Mouse (Mus musculus): Measurements from ENCODE around the gene Xpo1. TPM values are rescaled to one million over a fixed set of nuclear protein-coding genes. Genes with fewer than 3 reads are reported as not detected.
"Not testable (repeated sequence)": the region's sequence is repeated elsewhere in the genome, so short reads cannot be mapped to it uniquely, and the experiment has no call there.

Xpo1 gene
- polyA plus RNA-seq, 1 experiment from 2014 or later, result 116 TPM

GRCm38 (mm10) chr11:23275780-23276179, 19.9 kb downstream of the Xpo1 start:
- ATAC-seq (replicated peaks; ENCODE audit: low FRiP score, low TSS enrichment, low read depth) (no peak), DNase-seq (ENCODE audit: low spot score) (no peak)
- Histone ChIP-seq H3K9ac (ENCODE audit: low read length) (no peak overlapping the region), H3K4me1 (replicated peaks; ENCODE audit: control insufficient read depth, insufficient read depth, low read length) (no peaks in the 10 kb centered on the region), H3K9me3 (ENCODE audit: control insufficient read depth, low read length) (no peaks in the 10 kb centered on the region), H3K36me3 (ENCODE audit: control insufficient read depth, insufficient read depth, low read length) (peaks cover 97% of the 10 kb centered on the region), H3K27me3 (replicated peaks; ENCODE audit: control insufficient read depth, insufficient read depth, low read length) (no peaks in the 10 kb centered on the region), H3K27ac (ENCODE audit: low read depth) (no peak overlapping the region), H3K4me3 (ENCODE audit: low read depth, low read length) (no peak overlapping the region), H3K4me2 (ENCODE audit: low read length) (no peak overlapping the region)
- WGBS, result 76% methylated on average over 3 of the region's 3 CpGs

- Histone ChIP-seq H3K27ac (ENCODE audit: low read depth) (no peak overlapping the region), H3K4me1 (replicated peaks; ENCODE audit: control insufficient read depth, insufficient read depth, low read length) (no peaks in the 10 kb centered on the region), H3K4me2 (ENCODE audit: low read length) (no peak overlapping the region), H3K9me3 (ENCODE audit: control insufficient read depth, low read length) (no peaks in the 10 kb centered on the region), H3K9ac (ENCODE audit: low read length) (no peak overlapping the region), H3K27me3 (replicated peaks; ENCODE audit: control insufficient read depth, insufficient read depth, low read length) (no peaks in the 10 kb centered on the region), H3K36me3 (ENCODE audit: control insufficient read depth, insufficient read depth, low read length) (peaks cover 98% of the 10 kb centered on the region), H3K4me3 (ENCODE audit: low read depth, low read length) (no peak overlapping the region)
- 93% methylated on average over 4 of the region's 4 CpGs for WGBS
- ATAC-seq (replicated peaks; ENCODE audit: low FRiP score, low TSS enrichment, low read depth), result no peak
- no peak for DNase-seq (ENCODE audit: low spot score)
Measured at GRCm38 (mm10) chr11:23284469-23284868, 28.6 kb downstream of the Xpo1 start.

GRCm38 (mm10) chr11:23288866-23289265, 33.0 kb downstream of the Xpo1 start:
- H3K27me3 ChIP-seq (replicated peaks; ENCODE audit: control insufficient read depth, insufficient read depth, low read length); DNase-seq (ENCODE audit: low spot score); H3K27ac ChIP-seq (ENCODE audit: low read depth); H3K4me3 ChIP-seq (ENCODE audit: low read depth, low read length); H3K4me1 ChIP-seq (replicated peaks; ENCODE audit: control insufficient read depth, insufficient read depth, low read length); ATAC-seq (replicated peaks; ENCODE audit: low FRiP score, low TSS enrichment, low read depth); H3K4me2 ChIP-seq (ENCODE audit: low read length); H3K9me3 ChIP-seq (ENCODE audit: control insufficient read depth, low read length); H3K9ac ChIP-seq (ENCODE audit: low read length): not testable (repeated sequence)
- H3K36me3 ChIP-seq (ENCODE audit: control insufficient read depth, insufficient read depth, low read length), result peaks cover 99% of the 10 kb centered on the region
- WGBS, result 78% methylated on average over 4 of the region's 4 CpGs

GRCm38 (mm10) chr11:23297379-23297778, 41.5 kb downstream of the Xpo1 start:
- no peak overlapping the region for H3K9ac ChIP-seq (ENCODE audit: low read length)
- H3K4me2 ChIP-seq (ENCODE audit: low read length), result no peak overlapping the region
- H3K27ac ChIP-seq (ENCODE audit: low read depth), result no peak overlapping the region
- H3K4me3 ChIP-seq (ENCODE audit: low read depth, low read length), result no peak overlapping the region
- peaks cover 60% of the 10 kb centered on the region for H3K36me3 ChIP-seq (ENCODE audit: control insufficient read depth, insufficient read depth, low read length)
- H3K27me3 ChIP-seq (replicated peaks; ENCODE audit: control insufficient read depth, insufficient read depth, low read length), result no peaks in the 10 kb centered on the region
- DNase-seq (ENCODE audit: low spot score) (no peak), ATAC-seq (replicated peaks; ENCODE audit: low FRiP score, low TSS enrichment, low read depth) (no peak)
- no peaks in the 10 kb centered on the region for H3K9me3 ChIP-seq (ENCODE audit: control insufficient read depth, low read length)
- WGBS, result 98% methylated on average over 2 of the region's 2 CpGs
- H3K4me1 ChIP-seq (replicated peaks; ENCODE audit: control insufficient read depth, insufficient read depth, low read length), result no peaks in the 10 kb centered on the region

GRCm38 (mm10) chr11:23298301-23298700, 42.5 kb downstream of the Xpo1 start:
- Histone ChIP-seq H3K9me3 (ENCODE audit: control insufficient read depth, low read length) (no peaks in the 10 kb centered on the region), H3K4me1 (replicated peaks; ENCODE audit: control insufficient read depth, insufficient read depth, low read length) (no peaks in the 10 kb centered on the region), H3K9ac (ENCODE audit: low read length) (no peak overlapping the region), H3K4me3 (ENCODE audit: low read depth, low read length) (no peak overlapping the region), H3K27ac (ENCODE audit: low read depth) (no peak overlapping the region), H3K27me3 (replicated peaks; ENCODE audit: control insufficient read depth, insufficient read depth, low read length) (no peaks in the 10 kb centered on the region), H3K4me2 (ENCODE audit: low read length) (no peak overlapping the region), H3K36me3 (ENCODE audit: control insufficient read depth, insufficient read depth, low read length) (peaks cover 51% of the 10 kb centered on the region)
- WGBS, result 86% methylated on average over 2 of the region's 2 CpGs
- ATAC-seq (replicated peaks; ENCODE audit: low FRiP score, low TSS enrichment, low read depth) (no peak), DNase-seq (ENCODE audit: low spot score) (no peak)

GRCm38 (mm10) chr11:23299910-23300309, 44.1 kb downstream of the Xpo1 start:
- no peaks in the 10 kb centered on the region for H3K27me3 ChIP-seq (replicated peaks; ENCODE audit: control insufficient read depth, insufficient read depth, low read length)
- 100% methylated on average over 1 of the region's 1 CpGs for WGBS
- no peak for ATAC-seq (replicated peaks; ENCODE audit: low FRiP score, low TSS enrichment, low read depth)
- H3K4me3 ChIP-seq (ENCODE audit: low read depth, low read length), result no peak overlapping the region
- no peak overlapping the region for H3K9ac ChIP-seq (ENCODE audit: low read length)
- H3K9me3 ChIP-seq (ENCODE audit: control insufficient read depth, low read length), result no peaks in the 10 kb centered on the region
- no peak overlapping the region for H3K27ac ChIP-seq (ENCODE audit: low read depth)
- no peak for DNase-seq (ENCODE audit: low spot score)
- no peak overlapping the region for H3K4me2 ChIP-seq (ENCODE audit: low read length)
- H3K4me1 ChIP-seq (replicated peaks; ENCODE audit: control insufficient read depth, insufficient read depth, low read length), result no peaks in the 10 kb centered on the region
- H3K36me3 ChIP-seq (ENCODE audit: control insufficient read depth, insufficient read depth, low read length), result peaks cover 35% of the 10 kb centered on the region

GRCm38 (mm10) chr11:23303126-23303525, 47.3 kb downstream of the Xpo1 start:
- H3K36me3 ChIP-seq (ENCODE audit: control insufficient read depth, insufficient read depth, low read length), result peaks cover 3% of the 10 kb centered on the region; the same call in 1 of the 2 replicates
- H3K9me3 ChIP-seq (ENCODE audit: control insufficient read depth, low read length), result no peaks in the 10 kb centered on the region
- DNase-seq (ENCODE audit: low spot score), result no peak
- H3K27ac ChIP-seq (ENCODE audit: low read depth), result no peak overlapping the region
- no peak overlapping the region for H3K4me2 ChIP-seq (ENCODE audit: low read length)
- no peak overlapping the region for H3K4me3 ChIP-seq (ENCODE audit: low read depth, low read length)
- WGBS, result 68% methylated on average over 1 of the region's 1 CpGs
- H3K4me1 ChIP-seq (replicated peaks; ENCODE audit: control insufficient read depth, insufficient read depth, low read length), result 0 out of 2 replicates have a peak, but pooled peaks cover under 1% of the 10 kb centered on the region
- no peak overlapping the region for H3K9ac ChIP-seq (ENCODE audit: low read length)
- ATAC-seq (replicated peaks; ENCODE audit: low FRiP score, low TSS enrichment, low read depth), result no peak
- H3K27me3 ChIP-seq (replicated peaks; ENCODE audit: control insufficient read depth, insufficient read depth, low read length), result no peaks in the 10 kb centered on the region

GRCm38 (mm10) chr11:23305101-23305672, 49.3 kb downstream of the Xpo1 start:
- Histone ChIP-seq H3K27ac (ENCODE audit: low read depth) (peak overlapping the region; percentile 98), H3K4me2 (ENCODE audit: low read length) (peak overlapping the region; percentile 54), H3K9ac (ENCODE audit: low read length) (peak overlapping the region; percentile 95; the same call in 1 of the 2 replicates), H3K4me3 (ENCODE audit: low read depth, low read length) (peak overlapping the region; percentile 82)
- H3K9me3 ChIP-seq (ENCODE audit: control insufficient read depth, low read length); DNase-seq (ENCODE audit: low spot score); H3K27me3 ChIP-seq (replicated peaks; ENCODE audit: control insufficient read depth, insufficient read depth, low read length); ATAC-seq (replicated peaks; ENCODE audit: low FRiP score, low TSS enrichment, low read depth); H3K4me1 ChIP-seq (replicated peaks; ENCODE audit: control insufficient read depth, insufficient read depth, low read length); H3K36me3 ChIP-seq (ENCODE audit: control insufficient read depth, insufficient read depth, low read length): not testable (repeated sequence)
- WGBS, result 40% methylated on average over 10 of the region's 10 CpGs
